Mouse (Mus musculus): ENCODE data around the gene Lipo3. TPM values are rescaled to one million over a fixed set of nuclear protein-coding genes. Genes with fewer than 3 reads are reported as not detected.
"Not testable (repeated sequence)": the region's sequence is repeated elsewhere in the genome, so short reads cannot be mapped to it uniquely, and the experiment has no call there.

The Lipo3 gene
- total RNA-seq (2021), result 1 to 10 TPM; 5.0 to 5.7 TPM
- long read RNA-seq, experiment 1, partial matches to known transcripts, result 0 of 8 reads
- long read RNA-seq, experiment 1, other reads (novel, unspliced or antisense), result 5 of 8 reads
- long read RNA-seq, experiment 2, transcript Lipo3-202 (11 exons, 2,839 nt), result major isoform, 8 of 18 reads
- long read RNA-seq, experiment 2, partial matches to known transcripts, result 0 of 18 reads
- long read RNA-seq, experiment 2, other reads (novel, unspliced or antisense), result 10 of 18 reads

DNA sequence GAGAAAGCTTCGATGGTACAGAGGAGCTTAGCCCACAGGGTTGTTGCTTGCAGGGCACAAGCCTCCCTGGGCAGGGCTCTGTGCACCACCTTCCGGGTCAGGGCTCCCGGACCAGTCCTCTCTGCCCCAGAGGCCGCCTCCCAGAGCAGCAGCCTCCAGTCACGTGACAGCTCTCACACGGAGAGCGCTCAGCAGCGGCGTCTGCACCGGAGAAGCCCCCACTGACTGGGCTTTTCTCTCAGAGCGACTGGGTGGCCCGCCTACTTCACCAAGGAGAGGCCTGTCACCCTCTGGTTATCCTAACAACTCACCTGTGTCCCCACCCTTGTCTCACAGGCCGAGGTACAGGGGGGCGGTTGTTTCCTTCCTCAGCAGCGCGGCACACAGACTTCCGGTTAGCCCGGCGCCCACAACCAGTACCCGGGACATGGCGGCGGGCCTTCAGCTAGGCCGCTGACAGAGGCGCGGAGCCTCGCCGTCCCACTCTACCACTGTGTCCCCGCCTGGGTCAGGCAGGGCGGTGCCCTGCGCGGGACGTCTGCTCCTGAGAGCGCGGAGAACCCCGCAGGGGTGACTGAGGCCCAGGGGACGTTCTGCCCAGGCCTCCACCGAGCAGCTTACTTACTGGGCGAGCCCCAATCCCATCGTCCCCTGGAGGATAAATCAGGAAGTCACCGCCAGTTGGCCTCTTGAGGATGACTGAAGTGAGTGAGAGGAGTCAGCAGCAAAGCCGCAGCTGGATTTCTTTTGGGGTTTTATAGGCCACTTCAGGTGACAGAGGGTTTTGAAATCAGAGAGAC is at the start of gene Lipo3:
Lipo3 (minus strand) TSS at position 665 of the 800 bp plus-strand sequence.
- DNase-seq (ENCODE audit: low spot score in 2 of 2), result peak; percentile 1 to 9

DNA sequence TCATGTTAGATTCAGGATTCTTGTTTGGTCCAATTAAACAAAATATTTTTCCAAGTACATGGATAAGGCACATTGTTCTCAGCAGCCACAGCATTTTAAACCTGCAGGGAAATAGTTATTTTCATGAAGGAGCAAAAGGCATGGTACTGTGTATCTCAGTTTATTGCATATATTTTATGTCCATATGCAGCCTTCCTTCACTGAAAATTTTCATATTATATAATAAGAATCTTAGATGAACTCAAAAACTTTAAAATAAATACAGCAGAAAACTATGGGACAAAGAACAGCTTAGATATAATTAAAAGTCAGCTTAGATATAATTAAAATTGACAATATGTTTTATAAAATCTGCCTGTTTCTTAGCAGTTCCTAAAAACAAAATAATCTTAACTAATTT is 25.6 kb upstream of the Lipo3 start, which contains the start of gene Lipo1:
Lipo1 (minus strand) TSS at position 101 of the 400 bp plus-strand sequence.
- DNase-seq (ENCODE audit: low spot score in 2 of 2), result not testable (repeated sequence)

GRCm38 (mm10) chr19:33786576-33787277 is 25.0 kb upstream of the Lipo3 start:
- DNase-seq (ENCODE audit: low spot score in 2 of 2), result peak in 1 of 2 experiments; percentile 4

- not testable (repeated sequence) for DNase-seq (ENCODE audit: low spot score in 2 of 2)
Measured at GRCm38 (mm10) chr19:33751259-33751658, 10.5 kb downstream of the Lipo3 start, which contains the start of gene Lipo2. Gene Lipo2, minus strand, starts transcription at chr19:33751359.

DNA sequence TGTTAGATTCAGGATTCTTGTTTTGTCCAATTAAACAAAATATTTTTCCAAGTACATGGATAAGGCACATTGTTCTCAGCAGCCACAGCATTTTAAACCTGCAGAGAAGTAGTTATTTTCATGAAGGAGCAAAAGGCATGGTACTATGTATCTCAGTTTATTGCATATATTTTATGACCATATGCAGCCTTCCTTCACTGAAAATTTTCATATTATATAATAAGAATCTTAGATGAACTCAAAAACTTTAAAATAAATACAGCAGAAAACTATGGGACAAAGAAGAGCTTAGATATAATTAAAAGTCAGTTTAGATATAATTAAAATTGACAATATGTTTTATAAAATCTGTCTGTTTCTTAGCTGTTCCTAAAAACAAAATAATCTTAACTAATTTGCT is 136.6 kb downstream of the Lipo3 start, which contains the start of gene Gm8978:
Gm8978 (minus strand) TSS at position 101 of the 400 bp plus-strand sequence.
- not testable (repeated sequence) for DNase-seq (ENCODE audit: low spot score in 2 of 2)

- DNase-seq (ENCODE audit: low spot score in 2 of 2), result peak; percentile 36 to 64
Measured at GRCm38 (mm10) chr19:33589626-33590302, 172.0 kb downstream of the Lipo3 start.

DNA sequence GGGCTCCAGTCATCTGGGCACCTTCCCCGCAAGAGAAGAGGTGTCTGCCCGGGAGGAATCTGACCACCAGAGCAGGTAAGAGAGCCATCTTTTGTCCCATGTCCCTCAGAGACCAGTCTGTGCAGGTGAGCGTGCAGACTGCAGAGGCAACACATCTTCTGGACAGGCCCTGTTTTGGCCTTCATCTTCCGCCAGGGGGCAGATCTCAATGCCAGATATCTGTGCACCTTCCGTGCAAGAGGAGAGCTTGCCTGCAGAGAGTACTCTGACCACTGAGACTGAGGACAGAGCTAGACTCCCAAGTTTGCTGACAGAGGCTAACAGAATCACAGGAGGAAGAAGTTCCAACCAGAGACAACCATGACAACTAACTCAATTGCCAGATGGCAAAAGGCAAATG is 193.2 kb downstream of the Lipo3 start:
- DNase-seq (ENCODE audit: low spot score in 2 of 2), result not testable (repeated sequence)

DNA sequence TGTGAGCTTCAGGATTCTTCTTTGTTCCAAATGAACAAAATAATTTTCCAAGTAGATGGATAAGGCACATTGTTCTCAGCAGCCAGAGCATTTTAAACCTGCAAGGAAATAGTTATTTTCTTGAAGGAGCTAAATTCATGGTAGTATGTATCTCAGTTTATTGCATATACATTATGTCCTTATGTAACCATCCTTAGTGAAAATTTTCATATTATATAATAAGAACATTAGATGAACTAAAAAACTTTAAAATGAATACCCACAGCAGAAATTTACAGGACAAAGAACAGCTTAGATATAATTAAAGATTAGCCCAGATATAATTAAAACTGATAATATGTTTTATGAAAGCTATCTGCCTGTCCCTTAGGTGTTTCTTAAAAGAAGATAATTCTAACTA is 244.1 kb downstream of the Lipo3 start, which contains the start of gene Lipo4:
Lipo4 (minus strand) TSS at position 101 of the 400 bp plus-strand sequence.
- DNase-seq (ENCODE audit: low spot score in 2 of 2), result no peak

Small RNA genes within 50 kb of the gene (microRNA-seq; reads per million reads assigned to microRNA genes)
- 0 reads per million in 2 experiments for gene Gm27440

Other genes starting within 250 kb of the Lipo3 start
- under 1 TPM in 1 of 2 experiments, not detected in 1; 0.17 TPM for gene Lipo4, start 244.2 kb downstream of the Lipo3 start, total RNA-seq (2021)
- gene Gm8978, start 136.7 kb downstream of the Lipo3 start, total RNA-seq (2021), result not detected
- gene Lipo2, start 10.6 kb downstream of the Lipo3 start, total RNA-seq (2021), result under 1 TPM in 1 of 2 experiments, not detected in 1; 0.55 TPM
- not detected for gene Lipo1, start 25.5 kb upstream of the Lipo3 start, total RNA-seq (2021)
- gene Lipf, start 199.2 kb upstream of the Lipo3 start, total RNA-seq (2021), result not detected
- not detected for gene Lipk, start 246.3 kb upstream of the Lipo3 start, total RNA-seq (2021)